Mouse (Mus musculus): ENCODE data around the gene Stra8.

Gene Stra8

GRCm38 (mm10) chr6:34901911-34902444, 18.0 kb upstream of the Stra8 start:
- ATAC-seq (ENCODE audit: insufficient number of reproducible peaks, low FRiP score, low TSS enrichment): no peak

- no peak for ATAC-seq (ENCODE audit: insufficient number of reproducible peaks, low FRiP score, low TSS enrichment)
Observed at GRCm38 (mm10) chr6:34902578-34902977, 17.4 kb upstream of the Stra8 start.

- ATAC-seq (ENCODE audit: insufficient number of reproducible peaks, low FRiP score, low TSS enrichment): no peak
Observed at GRCm38 (mm10) chr6:34903441-34903840, 16.5 kb upstream of the Stra8 start.

GRCm38 (mm10) chr6:34903851-34904250, 16.1 kb upstream of the Stra8 start:
- no peak for ATAC-seq (ENCODE audit: insufficient number of reproducible peaks, low FRiP score, low TSS enrichment)

- ATAC-seq (ENCODE audit: insufficient number of reproducible peaks, low FRiP score, low TSS enrichment): no peak
Observed at GRCm38 (mm10) chr6:34904361-34904760, 15.6 kb upstream of the Stra8 start.

- no peak for ATAC-seq (ENCODE audit: insufficient number of reproducible peaks, low FRiP score, low TSS enrichment)
Observed at GRCm38 (mm10) chr6:34906125-34906524, 13.8 kb upstream of the Stra8 start.

- ATAC-seq (ENCODE audit: insufficient number of reproducible peaks, low FRiP score, low TSS enrichment): no peak
Observed at GRCm38 (mm10) chr6:34906661-34907060, 13.3 kb upstream of the Stra8 start.

- no peak for ATAC-seq (ENCODE audit: insufficient number of reproducible peaks, low FRiP score, low TSS enrichment)
Observed at GRCm38 (mm10) chr6:34907121-34907614, 12.8 kb upstream of the Stra8 start.

GRCm38 (mm10) chr6:34907696-34908260, 12.2 kb upstream of the Stra8 start:
- no peak for ATAC-seq (ENCODE audit: insufficient number of reproducible peaks, low FRiP score, low TSS enrichment)

GRCm38 (mm10) chr6:34909631-34910345, 10.2 kb upstream of the Stra8 start:
- ATAC-seq (ENCODE audit: insufficient number of reproducible peaks, low FRiP score, low TSS enrichment): 0 out of 2 replicates have a peak, but pooled peaks have one; percentile 7

- ATAC-seq (ENCODE audit: insufficient number of reproducible peaks, low FRiP score, low TSS enrichment): peak; percentile 83
Observed at GRCm38 (mm10) chr6:34910371-34911219, 9.4 kb upstream of the Stra8 start, which contains the start of gene Wdr91. TSS of gene Wdr91 (minus strand) at chr6:34910876.

GRCm38 (mm10) chr6:34913341-34914040, 6.5 kb upstream of the Stra8 start:
- ATAC-seq (ENCODE audit: insufficient number of reproducible peaks, low FRiP score, low TSS enrichment): no peak

GRCm38 (mm10) chr6:34914462-34914861, 5.5 kb upstream of the Stra8 start:
- no peak for ATAC-seq (ENCODE audit: insufficient number of reproducible peaks, low FRiP score, low TSS enrichment)

- no peak for ATAC-seq (ENCODE audit: insufficient number of reproducible peaks, low FRiP score, low TSS enrichment)
Observed at GRCm38 (mm10) chr6:34919146-34919545, 817 bp upstream of the Stra8 start.

- ATAC-seq (ENCODE audit: insufficient number of reproducible peaks, low FRiP score, low TSS enrichment): no peak
Observed at GRCm38 (mm10) chr6:34920631-34921030, 668 bp downstream of the Stra8 start.

- ATAC-seq (ENCODE audit: insufficient number of reproducible peaks, low FRiP score, low TSS enrichment): peak; percentile 47; the same call in 1 of the 2 replicates
Observed at GRCm38 (mm10) chr6:34921941-34922340, 2.0 kb downstream of the Stra8 start.

GRCm38 (mm10) chr6:34927156-34927555, 7.2 kb downstream of the Stra8 start:
- ATAC-seq (ENCODE audit: insufficient number of reproducible peaks, low FRiP score, low TSS enrichment): peak; percentile 63; the same call in 1 of the 2 replicates

GRCm38 (mm10) chr6:34927594-34927993, 7.6 kb downstream of the Stra8 start:
- ATAC-seq (ENCODE audit: insufficient number of reproducible peaks, low FRiP score, low TSS enrichment): no peak

GRCm38 (mm10) chr6:34932633-34933032, 12.7 kb downstream of the Stra8 start:
- no peak for ATAC-seq (ENCODE audit: insufficient number of reproducible peaks, low FRiP score, low TSS enrichment)

GRCm38 (mm10) chr6:34936743-34937142, 16.8 kb downstream of the Stra8 start:
- ATAC-seq (ENCODE audit: insufficient number of reproducible peaks, low FRiP score, low TSS enrichment): no peak

Data from cerebellum, adult (tissue).